Mouse (Mus musculus) gastrocnemius, postnatal 14 days (tissue): ENCODE measurements at regions not wholly inside any gene's neighbourhood (a gene's known extent, or its start where the extent isn't known, plus 50 kb on each side); places are given as distances from the start of the nearest gene placed in this dataset.

Source experiments
- microRNA-seq, 2 experiments: library from miRNA; unstranded; fragments of <30 nt; microRNA quantifications; one replicate each; pipeline ENCODE4 v1.2.0; 2021

Small RNA genes lying in the stretch of these regions (microRNA-seq; reads per million reads assigned to microRNA genes)
- gene Gm25950 = 0 reads per million in 2 experiments
